Mouse (Mus musculus): ENCODE data around the gene Alg13.

DNA sequence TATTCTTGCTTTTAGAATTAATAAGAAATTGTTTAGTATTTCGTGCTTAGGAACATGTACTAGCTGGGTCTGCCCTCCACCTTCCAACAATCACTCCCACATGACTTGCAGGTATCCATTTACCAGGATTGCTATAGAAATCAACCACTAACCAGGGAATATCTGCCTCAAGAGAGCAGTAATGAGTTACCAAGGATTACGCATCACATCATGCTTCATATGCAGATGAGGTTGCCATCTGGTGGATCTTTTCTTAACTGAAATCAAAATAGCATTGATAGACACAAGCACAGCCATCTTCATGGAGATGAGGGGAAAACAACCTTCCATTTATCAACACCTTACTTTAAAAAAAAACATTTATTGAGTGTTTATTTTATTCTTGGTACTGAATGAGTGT lies 16.1 kb upstream of the Alg13 start:
- TF ChIP-seq POLR2A (IDR thresholded peaks at IDR 0.05; ENCODE audit: insufficient read depth, low read length) (no peak), CTCF (IDR thresholded peaks at IDR 0.05; ENCODE audit: low read depth, low read length) (no peak), EP300 (IDR thresholded peaks at IDR 0.05; ENCODE audit: insufficient read depth, low read depth, low read length) (no peak)
